Mouse (Mus musculus) hindlimb bud, embryonic 11.5 days (tissue): ENCODE measurements around the gene AI467606.
"Not testable (repeated sequence)": the region's sequence is repeated elsewhere in the genome, so short reads cannot be mapped to it uniquely, and the experiment has no call there.

ENCODE experiments used
- DNase-seq: peaks from one replicate; pipeline ENCODE4 v3.0.0-alpha.2; 2012; ENCODE audit warnings: low read depth, low spot score; ENCODE audit errors: extremely low spot score

AI467606 gene

DNA sequence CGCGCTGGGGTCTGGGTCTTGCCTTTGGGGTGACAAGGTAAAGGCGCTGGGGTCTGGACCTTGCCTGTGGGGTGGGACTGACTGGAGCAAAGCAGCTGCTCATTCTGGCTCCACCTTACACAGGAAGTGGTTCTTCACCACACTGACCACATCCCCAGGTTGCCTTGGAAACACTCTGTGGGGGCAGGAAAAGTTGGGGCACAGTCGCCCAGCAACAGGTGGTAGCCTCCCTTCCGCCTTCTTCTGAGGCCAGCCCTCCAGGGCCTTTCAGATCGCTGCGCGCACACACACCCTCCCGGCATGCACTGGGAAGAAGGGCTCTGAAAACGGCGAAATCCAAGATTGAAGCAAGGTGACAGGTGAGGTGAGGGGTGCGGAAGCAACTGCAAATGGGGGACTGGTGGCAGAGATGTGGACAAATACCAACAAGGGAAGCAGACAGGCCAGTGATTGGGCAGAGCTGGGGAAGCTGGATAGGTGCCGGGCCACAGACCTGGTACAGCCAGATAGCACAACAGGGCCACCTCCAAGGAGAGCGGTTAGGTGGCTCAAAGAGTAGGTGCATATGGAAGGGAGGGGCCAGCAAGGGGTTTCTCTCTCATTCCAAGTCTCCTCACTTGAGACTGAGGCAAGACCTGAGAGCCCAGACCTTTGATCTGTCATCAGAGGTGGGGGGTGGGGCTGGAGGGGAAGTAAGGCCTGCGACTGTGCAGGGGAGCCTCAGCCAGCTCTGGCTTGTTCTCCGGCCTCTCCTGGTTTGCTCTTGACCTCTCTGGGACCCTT lies at the start of gene AI467606:
Gene AI467606, plus strand, starts transcription at position 246 of the 783 bp plus-strand sequence.
- DNase-seq, result no peak

DNA sequence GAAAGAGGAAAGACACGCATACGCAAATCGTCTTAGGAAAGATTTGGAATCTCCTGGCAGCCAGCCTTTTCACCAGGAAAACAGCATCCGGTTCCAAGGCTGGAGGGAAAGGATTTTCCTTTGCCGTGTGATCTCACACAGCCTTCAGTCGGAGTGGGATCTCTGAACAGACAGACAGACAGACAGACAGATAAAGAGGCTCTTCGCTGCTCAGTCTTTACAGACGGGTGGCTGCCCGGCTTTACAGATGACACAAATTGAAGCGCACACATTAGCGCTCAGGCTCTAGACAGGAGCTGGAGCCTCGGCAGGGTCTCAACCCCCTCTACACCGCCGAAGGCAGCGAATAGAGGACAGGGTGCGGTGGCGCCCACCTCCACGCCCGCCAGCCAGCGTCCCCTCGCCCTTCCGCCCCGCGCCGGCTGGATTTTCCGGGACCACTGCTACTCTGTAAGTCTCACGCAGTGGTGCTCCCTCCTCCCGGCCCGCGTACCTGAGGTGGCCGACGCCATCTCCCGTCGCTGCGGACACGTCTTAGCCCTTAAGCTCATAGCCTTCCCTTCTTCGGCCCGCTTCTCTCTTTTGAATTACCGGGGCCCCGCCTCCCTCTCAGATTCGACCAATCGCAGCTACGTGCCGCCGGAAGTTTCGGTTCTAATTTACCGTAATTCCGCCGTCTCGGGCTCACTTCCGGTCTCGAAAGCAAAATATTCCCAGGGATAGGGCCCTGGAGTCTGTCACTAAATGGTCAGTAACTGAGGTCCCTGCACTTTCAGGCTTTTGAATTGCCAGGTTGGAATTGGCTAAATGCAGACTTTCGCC lies 49.1 kb upstream of the AI467606 start, which contains the start of gene Kif22:
Gene Kif22, minus strand, starts transcription at position 621 of the 822 bp plus-strand sequence.
- DNase-seq, result peak; percentile 77

DNA sequence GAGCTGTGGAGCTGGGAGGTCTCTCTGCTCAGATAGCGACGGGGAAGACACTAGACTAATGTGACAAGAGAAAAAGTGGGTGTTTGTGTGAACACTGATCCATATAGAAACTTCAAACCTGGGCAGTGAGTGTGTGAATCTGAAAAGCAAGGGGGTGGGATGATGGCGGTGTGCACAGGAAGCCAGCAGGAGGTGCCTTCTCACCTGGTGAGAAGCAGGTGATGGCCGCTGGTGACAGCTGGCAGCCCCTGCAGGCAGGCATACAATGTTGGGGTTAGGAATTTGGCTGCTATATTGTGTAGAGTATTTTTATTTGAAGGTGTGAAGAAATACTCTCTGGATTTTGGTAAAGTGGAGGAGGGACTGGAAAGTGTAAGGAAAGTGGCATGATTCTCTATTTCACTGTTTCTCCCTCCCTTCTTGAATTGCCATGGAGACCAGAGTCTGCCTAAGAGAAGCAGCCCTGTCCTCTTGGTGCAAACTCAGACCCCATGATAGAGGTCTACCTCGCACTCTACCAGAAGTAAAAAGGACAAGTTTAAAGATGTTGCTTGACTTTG lies 36.1 kb upstream of the AI467606 start:
- no peak for DNase-seq

DNA sequence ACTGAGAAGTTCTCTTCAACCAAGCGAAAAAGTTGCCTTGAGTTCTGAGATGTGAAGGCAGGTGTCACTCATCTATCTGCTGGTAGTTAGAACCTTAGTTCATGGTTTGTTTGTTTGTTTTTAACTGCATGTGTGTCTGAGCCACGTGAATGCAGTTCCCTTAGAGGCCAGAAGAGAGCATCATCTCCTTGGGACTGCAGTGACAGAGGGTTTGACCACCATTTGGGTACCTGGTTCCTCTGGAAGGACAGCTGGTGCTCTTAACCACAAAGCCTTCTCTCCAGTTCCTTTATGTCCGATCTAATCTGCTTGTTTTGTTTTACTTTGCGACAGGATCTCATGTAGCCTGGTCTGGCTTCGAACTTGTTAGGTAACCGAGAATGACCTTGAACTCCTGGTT lies 25.6 kb upstream of the AI467606 start:
- DNase-seq, result no peak

DNA sequence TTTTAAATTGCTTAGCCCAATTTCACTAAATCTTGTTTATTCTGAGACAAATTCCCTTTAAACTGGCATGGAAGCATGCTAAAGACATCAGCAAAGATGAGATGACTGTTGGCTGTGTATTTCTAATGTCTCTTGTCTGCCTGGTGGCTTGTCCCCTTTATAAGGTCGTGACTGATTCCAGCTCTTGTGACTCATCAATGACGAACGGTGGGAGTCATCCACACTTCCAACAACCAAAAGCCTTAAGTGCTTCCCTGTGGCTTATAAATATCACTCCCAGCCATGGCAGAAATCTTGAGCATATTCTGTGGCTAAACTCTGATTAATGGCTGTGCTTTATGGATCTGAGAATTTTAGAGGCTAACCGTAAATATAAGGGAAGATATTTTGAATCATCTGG lies 24.8 kb upstream of the AI467606 start:
- no peak for DNase-seq

DNA sequence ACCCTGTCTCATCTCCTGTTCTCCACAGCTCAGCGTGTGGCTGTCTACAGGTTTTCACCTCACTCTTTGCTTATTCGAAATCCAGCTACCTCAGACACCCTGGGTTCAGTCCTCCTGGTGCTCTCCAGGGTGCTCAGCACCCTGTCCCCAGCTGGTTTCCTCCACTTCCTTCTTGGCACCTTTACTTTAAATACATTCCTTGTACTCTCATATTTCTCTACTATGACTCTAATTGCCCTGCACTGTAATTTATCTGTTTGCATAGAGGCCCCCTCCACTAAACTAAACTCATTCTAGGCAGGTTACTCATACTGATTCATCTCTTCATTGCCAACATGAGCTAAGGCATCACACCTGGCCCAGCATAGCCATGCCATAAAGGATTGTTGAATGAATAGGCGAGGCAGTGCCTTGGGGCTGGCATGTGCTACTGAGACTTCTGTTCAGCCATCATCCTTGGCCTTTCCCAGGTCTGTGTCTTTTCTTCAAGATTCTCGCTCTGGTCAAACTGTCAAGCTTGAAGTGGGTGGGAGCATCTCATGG lies 20.2 kb upstream of the AI467606 start:
- no peak for DNase-seq

DNA sequence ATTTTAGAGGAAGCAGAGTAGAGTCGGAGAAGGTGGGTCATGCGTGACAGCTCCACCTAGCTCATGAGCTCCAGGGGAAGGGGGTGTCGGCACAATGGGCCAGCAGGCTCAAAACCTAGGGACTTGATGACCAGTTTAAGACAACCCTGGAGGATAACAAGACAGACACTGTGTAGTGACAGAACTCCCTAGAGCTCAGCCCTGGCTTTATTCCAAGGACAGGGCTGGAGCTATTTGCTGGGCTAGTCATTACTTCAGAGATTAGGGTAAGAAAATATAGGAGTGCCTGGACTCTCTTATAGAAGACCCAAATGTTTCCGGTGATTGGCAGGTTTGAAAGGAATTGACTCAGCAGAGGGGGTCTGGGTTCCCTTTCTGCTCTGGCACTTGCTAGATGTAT lies 17.9 kb upstream of the AI467606 start:
- no peak for DNase-seq

DNA sequence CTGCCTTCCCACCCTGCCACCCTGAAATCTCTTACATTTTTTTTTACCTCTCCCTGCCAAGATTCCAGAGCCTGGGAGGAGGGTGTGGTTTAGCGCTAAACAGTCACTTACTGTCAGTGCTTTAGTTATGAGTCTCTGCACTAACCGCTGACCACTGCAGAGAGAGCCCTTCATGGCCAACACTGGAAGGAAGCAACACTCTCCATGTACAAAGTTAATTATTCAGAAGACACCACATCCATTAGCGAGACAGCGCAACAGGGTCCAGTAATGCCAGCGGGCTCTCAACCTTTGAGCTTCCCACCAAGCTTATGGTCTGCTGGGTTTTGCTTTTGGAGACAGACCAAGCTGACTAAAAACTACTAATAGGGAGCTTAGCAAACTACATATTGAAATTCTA lies 15.0 kb upstream of the AI467606 start:
- DNase-seq, result no peak

DNA sequence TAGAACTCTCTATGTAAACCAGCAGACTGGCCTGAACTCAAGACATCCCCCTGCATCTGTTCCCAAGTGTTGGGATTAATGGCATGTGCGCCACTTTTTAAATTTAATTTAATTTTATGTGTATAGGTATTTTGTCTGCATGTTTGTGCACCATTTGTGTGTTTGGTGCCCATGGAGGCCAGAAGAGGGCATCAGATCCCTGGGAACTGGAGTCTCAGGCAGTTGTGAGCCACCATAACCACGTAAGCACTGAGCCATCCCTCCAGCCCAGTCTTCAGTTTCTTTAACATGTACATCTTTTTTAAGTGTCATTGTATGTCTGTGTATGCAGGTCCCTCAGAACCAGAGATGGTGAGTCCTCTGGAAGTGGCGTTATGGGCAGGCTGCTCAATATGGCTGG lies 13.5 kb upstream of the AI467606 start:
- DNase-seq, result no peak

DNA sequence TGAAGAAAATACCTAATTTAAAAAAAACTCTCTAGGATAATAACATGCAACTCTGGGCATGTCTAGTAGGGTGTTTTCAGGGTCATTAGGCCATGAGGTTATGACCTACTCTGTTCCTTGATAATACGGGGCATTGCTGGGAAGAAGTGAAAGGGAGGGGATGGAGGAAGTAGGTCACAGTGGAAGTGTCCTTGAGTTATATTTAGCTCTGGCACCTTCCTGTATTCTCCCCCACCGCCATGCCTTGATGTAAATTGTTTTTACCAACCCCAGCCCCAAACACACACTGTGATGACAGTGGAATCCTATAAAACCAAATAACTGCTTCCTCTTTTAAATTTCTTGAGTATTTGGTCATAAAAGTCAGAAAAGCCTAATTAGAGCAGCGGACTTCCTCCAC lies 11.1 kb upstream of the AI467606 start:
- no peak for DNase-seq

DNA sequence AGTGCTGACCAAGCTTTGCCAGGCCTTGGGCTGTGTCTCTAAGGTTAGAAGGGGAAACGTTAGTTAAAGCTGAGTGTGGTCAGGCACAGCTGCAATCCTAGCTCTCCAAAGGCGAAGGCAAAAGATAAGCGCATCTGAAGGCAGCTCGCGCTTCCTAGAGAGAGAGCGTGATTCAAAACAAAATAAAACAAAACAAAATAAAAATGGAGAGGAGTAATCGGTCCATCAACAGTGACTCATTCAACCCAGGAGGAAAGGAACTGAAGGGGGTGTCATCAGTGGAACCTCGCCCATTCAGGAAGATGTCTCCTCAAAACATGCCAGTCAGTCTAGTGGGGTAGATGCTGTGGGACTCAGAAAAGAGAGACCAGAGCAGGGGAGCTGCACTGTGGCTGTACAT lies 8.9 kb upstream of the AI467606 start:
- no peak for DNase-seq

DNA sequence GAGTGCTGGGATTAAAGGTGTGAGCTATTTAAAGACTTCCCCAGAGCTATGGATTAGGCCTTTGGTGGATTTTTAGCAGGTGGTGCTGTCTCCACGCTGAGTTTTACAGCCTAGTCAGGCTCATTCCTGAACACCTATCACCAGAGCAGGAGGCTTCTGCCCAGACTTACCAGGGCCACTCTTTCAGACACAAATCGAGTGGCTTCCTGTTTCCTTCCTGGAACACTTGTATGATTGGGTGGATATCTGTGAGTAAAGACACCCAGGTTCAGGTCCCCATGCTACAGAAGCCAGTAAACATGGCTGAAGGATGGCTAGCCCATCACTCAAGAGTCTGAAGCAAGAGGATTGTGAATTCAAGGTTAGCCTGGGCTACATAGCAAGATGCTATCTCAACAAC lies 8.2 kb upstream of the AI467606 start:
- no peak for DNase-seq

DNA sequence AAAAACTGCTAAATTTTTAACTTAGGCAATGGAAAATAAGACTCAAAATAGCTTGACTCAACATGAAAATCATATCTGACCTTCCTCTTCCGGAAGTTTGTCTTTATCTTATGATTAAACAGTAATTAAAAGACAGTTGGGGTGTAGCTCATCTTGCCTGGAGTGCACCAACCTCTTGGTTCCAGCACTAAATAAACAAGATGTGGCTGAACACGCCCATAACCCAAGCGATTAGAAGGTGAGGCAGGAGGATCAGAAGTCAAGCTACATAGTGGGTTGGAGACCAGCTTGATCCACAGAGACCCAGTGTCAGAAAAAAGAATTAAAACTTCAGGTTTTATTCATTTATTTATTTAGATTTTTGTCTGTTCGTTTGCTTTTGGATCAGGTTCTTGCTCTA lies 7.5 kb upstream of the AI467606 start:
- no peak for DNase-seq

DNA sequence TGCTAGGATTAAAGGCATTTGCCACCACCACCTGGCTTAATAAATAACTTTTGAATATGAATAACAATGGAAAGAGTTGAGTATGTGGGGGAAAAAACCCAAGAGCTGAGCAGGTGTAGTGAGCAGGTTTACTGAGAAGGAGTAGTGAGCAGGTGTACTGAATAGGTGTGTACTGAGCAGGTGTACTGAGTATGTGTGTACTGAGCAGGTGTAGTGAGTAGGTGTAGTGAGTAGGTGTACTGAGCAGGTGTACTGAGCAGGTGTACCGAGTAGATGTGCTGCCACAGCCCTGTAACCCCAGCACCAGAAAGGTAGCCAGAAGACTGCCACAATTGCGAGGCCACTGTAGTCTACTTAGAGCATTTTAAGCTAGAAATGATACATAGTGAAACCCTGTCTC lies 6.4 kb upstream of the AI467606 start:
- no peak for DNase-seq

DNA sequence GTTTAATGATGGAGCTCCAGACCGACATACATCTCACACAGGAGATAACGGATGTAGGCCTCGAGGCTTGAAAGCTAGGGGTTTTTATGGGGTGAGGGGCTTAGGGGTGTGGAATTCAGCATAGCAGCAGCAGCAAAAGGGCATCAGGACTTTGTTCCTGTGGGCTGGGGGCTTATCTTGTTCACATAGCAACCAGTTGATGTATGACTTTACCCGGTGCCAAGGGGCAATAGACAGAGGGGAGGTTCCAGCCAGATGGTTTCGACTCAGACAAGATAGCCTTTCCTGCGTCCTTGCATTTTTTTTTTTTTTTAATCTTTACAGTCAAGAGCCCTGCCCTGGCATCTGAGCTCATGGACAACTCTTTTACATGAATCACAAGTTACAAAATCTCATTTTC lies 5.4 kb upstream of the AI467606 start:
- not testable (repeated sequence) for DNase-seq

DNA sequence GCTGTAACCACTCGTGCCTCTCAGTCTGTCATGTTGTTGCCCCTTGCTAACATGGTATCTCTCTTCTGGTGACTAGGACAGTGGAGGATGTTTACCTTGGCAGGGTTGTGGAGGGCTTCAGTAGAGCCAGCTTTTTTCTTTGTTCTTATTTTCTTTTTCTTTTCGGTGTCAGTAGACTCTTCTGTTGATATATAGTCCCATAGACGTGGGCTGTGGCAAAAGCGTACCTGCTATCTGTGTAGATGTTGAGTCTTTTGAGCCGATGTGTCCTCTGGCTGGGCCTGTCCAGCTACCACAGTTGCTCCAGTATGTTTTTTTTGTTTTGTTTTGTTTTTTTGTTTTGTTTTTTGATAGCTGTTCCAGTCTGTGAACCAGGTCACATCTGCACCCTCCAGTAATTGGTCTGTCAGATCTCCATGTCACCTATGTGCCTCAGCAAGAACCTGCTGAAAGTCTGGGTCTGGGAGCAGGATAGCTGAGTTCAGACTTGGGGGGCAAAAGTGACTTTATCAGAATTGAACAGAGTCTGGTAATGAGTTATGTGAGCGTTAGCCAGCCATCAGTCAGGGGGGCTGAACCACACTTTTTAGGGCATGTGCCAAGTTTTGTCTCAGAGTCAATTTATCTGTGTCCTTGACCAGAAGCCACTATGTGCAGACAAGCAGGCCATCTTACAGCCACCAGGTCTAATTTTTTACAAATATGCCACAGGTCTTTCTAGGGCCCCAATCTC lies 3.7 kb upstream of the AI467606 start, which contains the start of gene Zg16:
Gene Zg16, minus strand, starts transcription at position 51 of the 733 bp plus-strand sequence.
- DNase-seq, result not testable (repeated sequence)

DNA sequence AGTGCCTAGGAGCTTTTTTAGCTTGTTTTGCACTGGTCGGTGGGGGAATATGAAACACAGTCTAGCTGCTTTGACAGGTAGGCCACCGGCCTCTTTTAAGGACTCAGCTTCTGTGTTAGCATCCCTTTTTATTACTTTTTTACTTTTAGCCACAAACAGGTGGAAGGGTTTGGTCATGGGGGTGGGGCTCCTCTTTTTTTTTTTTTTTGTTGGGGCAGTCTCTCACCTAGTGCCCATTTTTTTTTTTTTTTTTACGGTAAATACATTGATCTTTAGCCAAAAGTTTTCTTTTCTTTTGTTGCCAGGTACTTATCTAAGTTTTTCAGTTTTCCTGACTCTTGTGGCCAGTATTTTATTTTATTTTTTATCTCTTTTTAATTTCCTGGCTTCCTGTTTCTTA lies 3.1 kb upstream of the AI467606 start:
- no peak for DNase-seq

DNA sequence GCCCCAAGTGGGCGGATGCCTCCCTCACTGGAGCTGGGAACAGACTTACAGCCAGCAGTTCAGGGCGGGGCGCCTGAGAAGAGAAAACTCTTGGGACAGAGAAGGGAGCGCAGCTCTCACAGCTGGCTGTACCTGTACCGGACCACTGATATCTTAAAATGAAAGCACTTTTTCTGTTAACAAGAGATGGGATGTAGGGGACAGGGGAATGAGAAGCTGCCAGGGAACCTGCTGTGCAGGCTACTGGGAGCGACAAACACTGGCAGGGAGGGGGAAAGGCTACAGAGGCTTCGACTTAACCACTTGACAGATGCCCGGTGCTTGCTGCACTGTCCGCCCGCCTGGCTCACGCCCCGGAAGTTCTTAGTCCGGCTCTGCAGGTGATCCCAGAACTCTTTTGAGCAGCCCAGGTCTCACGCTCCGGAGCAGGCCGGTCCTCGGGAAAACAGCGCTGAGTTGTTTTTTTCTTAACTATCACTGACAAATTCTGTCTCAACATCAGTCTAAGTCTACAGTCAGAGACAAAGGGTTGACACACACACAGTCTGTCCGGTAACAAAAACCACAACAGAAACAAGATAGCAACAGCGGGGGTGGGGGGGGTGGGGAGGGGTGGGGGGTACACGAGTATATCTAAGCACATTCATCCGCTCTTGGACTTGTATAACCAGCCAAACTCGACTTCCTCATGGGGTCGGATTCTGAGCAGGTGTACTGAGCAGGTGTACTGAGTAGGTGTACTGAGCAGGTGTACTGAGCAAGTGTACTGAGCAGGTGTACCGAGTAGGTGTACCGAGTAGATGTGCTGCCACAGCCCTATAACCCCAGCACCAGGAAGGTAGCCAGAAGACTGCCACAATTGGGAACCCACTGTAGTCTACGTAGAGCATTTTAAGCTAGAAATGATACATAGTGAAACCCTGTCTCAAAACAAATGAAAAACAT lies 2.0 kb upstream of the AI467606 start:
- no peak for DNase-seq

DNA sequence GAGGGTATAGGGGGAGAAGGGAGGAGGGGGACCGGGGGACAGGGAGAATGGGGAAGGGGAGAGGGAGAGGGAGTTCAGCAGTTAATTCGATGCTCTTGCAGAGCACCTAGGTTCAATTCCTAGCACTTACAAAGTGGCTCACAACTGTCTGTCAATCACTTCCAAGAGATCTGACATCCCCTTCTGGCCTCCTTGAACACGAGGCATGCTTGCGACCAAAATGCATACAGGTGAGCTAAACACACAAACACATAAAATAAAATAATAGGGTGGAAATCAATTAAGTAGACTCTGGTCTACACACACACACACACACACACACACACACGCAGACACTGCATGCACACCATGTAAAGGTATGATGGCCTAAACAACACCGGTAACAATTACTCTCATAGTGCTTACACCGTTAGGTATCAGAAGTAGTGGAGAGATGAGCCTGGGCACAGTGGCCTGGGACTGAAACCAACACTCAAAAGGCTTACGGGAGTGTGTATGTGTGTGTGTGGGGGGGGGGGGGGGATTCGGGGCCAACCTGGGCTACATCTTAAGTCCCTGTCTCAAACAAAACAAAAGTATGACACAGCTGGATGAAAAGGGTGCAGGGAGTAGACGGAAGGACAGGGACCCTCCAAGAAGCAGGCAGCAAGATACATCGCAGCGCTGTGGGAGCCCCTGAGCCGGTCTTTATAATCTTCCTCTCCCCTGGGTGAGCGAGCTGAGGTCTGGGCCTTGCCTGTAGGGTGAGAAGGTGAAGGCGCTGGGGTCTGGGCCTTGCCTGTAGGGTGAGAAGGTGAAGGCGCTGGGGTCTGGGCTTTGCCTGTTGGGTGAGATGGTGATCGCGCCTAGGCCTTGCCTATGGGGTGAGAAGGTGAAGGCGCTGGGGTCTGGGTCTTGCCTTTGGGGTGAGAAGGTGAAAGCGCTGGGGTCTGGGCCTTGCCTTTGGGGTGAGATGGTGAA lies 725 bp upstream of the AI467606 start:
- DNase-seq, result no peak
